Mouse (Mus musculus): ENCODE data around the gene Nphp1.

DNA sequence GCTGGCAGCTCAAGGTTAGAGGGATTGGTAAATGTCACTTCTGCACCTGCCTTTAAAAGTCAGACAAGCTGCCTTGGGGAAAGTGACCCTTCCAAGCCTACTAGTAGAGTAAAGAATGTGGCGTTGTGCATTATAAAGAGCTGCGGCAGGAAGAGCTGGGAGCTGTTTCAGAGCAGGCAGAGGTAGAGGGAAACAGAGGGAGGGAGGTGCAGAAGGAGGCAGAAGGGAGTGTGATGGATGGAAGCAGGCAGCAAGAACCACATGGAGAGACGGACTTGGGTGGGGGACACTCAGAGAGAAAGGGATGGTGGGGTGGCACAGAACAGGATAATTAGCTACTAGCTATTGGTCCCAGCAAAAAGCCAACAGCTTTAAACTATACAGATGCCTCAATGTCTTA, 80.6 kb downstream of the Nphp1 start:
- TF ChIP-seq CTCF (IDR thresholded peaks at IDR 0.05; ENCODE audit: extremely low read depth, insufficient read length, insufficient replicate concordance, low read depth, low read length): no peak
- no peak for TF ChIP-seq POLR2A (IDR thresholded peaks at IDR 0.05; ENCODE audit: low read depth, low read length)
